Mouse (Mus musculus) stomach, embryonic 14.5 days (tissue): ENCODE data around the gene Myadm. TPM values are rescaled to one million over a fixed set of nuclear protein-coding genes. Genes with fewer than 3 reads are reported as not detected.

ENCODE experiments used
- ATAC-seq: fragments of 200-750 bp; cut with Nextera tagmentation; 2 replicates; pipeline ENCODE4 v1.8.0; 2017; ENCODE audit warnings: low read depth, moderate TSS enrichment; ENCODE audit not compliant: insufficient number of reproducible peaks, insufficient read depth, low FRiP score
- H3K27ac ChIP-seq: fragments of 300-500 bp; sonication (generic); 2 replicates; pipeline ENCODE4 v1.5.1; 2014; ENCODE audit warnings: mild to moderate bottlenecking, low read length, moderate library complexity, mixed read lengths
- H3K27me3 ChIP-seq: fragments of 300-500 bp; sonication (generic); 2 replicates; pipeline ENCODE4 v1.6.1; 2014; ENCODE audit warnings: low read length, control low read depth, mixed read lengths; ENCODE audit not compliant: control insufficient read depth, insufficient read depth
- H3K36me3 ChIP-seq: fragments of 300-500 bp; sonication (generic); 2 replicates; pipeline ENCODE4 v1.6.1; 2014; ENCODE audit warnings: mild to moderate bottlenecking, control low read depth, low read length, moderate library complexity, mixed read lengths; ENCODE audit not compliant: control insufficient read depth, insufficient read depth
- H3K4me1 ChIP-seq: fragments of 300-500 bp; sonication (generic); 2 replicates; pipeline ENCODE4 v1.6.1; 2014; ENCODE audit warnings: low read length, control low read depth, mixed read lengths; ENCODE audit not compliant: control insufficient read depth, insufficient read depth
- H3K4me2 ChIP-seq: fragments of 300-500 bp; sonication (generic); replicated peaks from 2 replicates; pipeline ENCODE4 v1.6.1; 2014; ENCODE audit warnings: low read depth, low read length, control low read depth
- H3K4me3 ChIP-seq: fragments of 300-500 bp; sonication (generic); 2 replicates; pipeline ENCODE4 v1.5.1; 2014; ENCODE audit warnings: low read depth, low read length, control low read depth
- H3K9ac ChIP-seq: fragments of 300-500 bp; sonication (generic); replicated peaks from 2 replicates; pipeline ENCODE4 v1.6.1; 2014; ENCODE audit warnings: low read depth, mild to moderate bottlenecking, control low read depth, low read length, moderate library complexity, mixed read lengths
- H3K9me3 ChIP-seq: fragments of 300-500 bp; sonication (generic); 2 replicates; pipeline ENCODE4 v1.6.1; 2016; ENCODE audit warnings: low read depth, low read length, control low read depth; ENCODE audit not compliant: control insufficient read depth
- WGBS: fragments of 180-500 bp; shearing (Covaris S2); extraction: QIAGEN DNeasy Blood & Tissue Kit; methylation state at CpG from one replicate; pipeline ENCODE4 v1.1.7; 2014; 5-methylcytosine and 5-hydroxymethylcytosine counted together
- polyA plus RNA-seq: library from polyadenylated mRNA; unstranded; fragments of >200 nt; fragmentation: Nextera tagmentation; extraction: Ambion mirVana; gene quantifications from 2 replicates; pipeline ENCODE4 v1.2.1, GENCODE M21; 2014

Gene Myadm
- polyA plus RNA-seq, 1 experiment from 2014 or later, result 204 TPM

GRCm38 (mm10) chr7:3314121-3314520 lies 25.2 kb downstream of the Myadm start:
- 0 out of 2 replicates have a peak, but pooled peaks cover 4% of the 10 kb centered on the region for H3K9me3 ChIP-seq
- no peak overlapping the region for H3K4me3 ChIP-seq
- no peak overlapping the region for H3K27ac ChIP-seq
- H3K36me3 ChIP-seq, result no peaks in the 10 kb centered on the region
- H3K27me3 ChIP-seq, result no peaks in the 10 kb centered on the region
- 68% methylated on average over 5 of the region's 5 CpGs for WGBS
- H3K4me2 ChIP-seq, result no peak overlapping the region
- no peak overlapping the region for H3K9ac ChIP-seq
- ATAC-seq, result no peak
- no peaks in the 10 kb centered on the region for H3K4me1 ChIP-seq

DNA sequence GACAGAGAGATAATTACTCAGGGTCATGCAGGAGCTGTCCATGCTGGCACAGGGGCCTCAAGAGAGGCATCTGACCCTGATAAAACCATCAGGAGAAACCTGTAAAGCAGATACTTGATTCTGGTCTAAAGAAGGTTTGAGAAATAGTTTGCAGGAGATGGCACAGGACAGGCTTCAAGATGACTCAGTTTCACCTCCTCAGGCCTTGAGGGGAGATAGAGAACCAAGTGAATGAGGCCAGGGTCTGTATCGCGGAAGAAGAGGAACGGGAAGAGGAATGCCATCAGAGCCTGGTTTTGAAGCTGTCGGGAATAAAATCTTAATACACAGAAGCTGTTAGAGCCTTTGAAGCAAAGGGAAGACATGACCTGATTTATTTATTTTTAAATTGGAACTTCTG lies 28.8 kb downstream of the Myadm start:
- Histone ChIP-seq H3K9ac (no peak overlapping the region), H3K27ac (no peak overlapping the region), H3K4me2 (no peak overlapping the region), H3K27me3 (no peaks in the 10 kb centered on the region), H3K36me3 (no peaks in the 10 kb centered on the region), H3K4me1 (no peaks in the 10 kb centered on the region), H3K9me3 (no peaks in the 10 kb centered on the region), H3K4me3 (no peak overlapping the region)
- ATAC-seq, result no peak
- WGBS, result 42% methylated on average over 4 of the region's 4 CpGs

- ATAC-seq, result no peak
- Histone ChIP-seq H3K9ac (no peak overlapping the region), H3K4me1 (no peaks in the 10 kb centered on the region), H3K4me3 (no peak overlapping the region), H3K4me2 (no peak overlapping the region), H3K36me3 (no peaks in the 10 kb centered on the region), H3K27me3 (no peaks in the 10 kb centered on the region), H3K27ac (no peak overlapping the region), H3K9me3 (no peaks in the 10 kb centered on the region)
- WGBS, result 72% methylated on average over 3 of the region's 3 CpGs
These were observed 32.0 kb downstream of the Myadm start for GRCm38 (mm10) chr7:3320856-3321255.

DNA sequence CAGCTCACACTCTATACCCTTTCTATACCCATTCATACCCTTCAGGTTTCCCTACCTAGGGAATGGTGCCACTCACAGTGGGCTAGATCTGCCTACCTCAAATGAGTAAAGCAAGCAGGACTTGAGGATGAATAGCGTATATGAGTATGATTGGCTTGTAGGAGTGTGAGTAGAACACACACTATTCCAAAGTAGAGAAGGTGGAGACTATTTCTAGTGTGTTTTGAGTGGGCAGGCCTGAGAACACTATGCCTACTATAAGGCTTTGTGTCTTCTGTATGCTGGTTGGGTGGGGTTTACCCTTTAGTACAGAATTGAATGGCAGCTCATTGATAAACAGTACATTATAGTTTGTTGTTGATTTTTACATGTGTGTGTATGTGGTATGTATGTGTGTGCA lies 34.9 kb downstream of the Myadm start:
- H3K9me3 ChIP-seq, result no peaks in the 10 kb centered on the region
- H3K4me2 ChIP-seq, result no peak overlapping the region
- 83% methylated on average over 1 of the region's 1 CpGs for WGBS
- no peaks in the 10 kb centered on the region for H3K36me3 ChIP-seq
- H3K4me3 ChIP-seq, result no peak overlapping the region
- H3K4me1 ChIP-seq, result no peaks in the 10 kb centered on the region
- no peak overlapping the region for H3K9ac ChIP-seq
- no peaks in the 10 kb centered on the region for H3K27me3 ChIP-seq
- no peak for ATAC-seq
- H3K27ac ChIP-seq, result no peak overlapping the region

GRCm38 (mm10) chr7:3327961-3328360 lies 39.1 kb downstream of the Myadm start:
- Histone ChIP-seq H3K4me1 (no peaks in the 10 kb centered on the region), H3K9ac (no peak overlapping the region), H3K27ac (no peak overlapping the region), H3K4me3 (no peak overlapping the region), H3K9me3 (no peaks in the 10 kb centered on the region), H3K4me2 (no peak overlapping the region), H3K27me3 (no peaks in the 10 kb centered on the region), H3K36me3 (no peaks in the 10 kb centered on the region)
- ATAC-seq, result no peak
- 59% methylated on average over 4 of the region's 4 CpGs for WGBS

DNA sequence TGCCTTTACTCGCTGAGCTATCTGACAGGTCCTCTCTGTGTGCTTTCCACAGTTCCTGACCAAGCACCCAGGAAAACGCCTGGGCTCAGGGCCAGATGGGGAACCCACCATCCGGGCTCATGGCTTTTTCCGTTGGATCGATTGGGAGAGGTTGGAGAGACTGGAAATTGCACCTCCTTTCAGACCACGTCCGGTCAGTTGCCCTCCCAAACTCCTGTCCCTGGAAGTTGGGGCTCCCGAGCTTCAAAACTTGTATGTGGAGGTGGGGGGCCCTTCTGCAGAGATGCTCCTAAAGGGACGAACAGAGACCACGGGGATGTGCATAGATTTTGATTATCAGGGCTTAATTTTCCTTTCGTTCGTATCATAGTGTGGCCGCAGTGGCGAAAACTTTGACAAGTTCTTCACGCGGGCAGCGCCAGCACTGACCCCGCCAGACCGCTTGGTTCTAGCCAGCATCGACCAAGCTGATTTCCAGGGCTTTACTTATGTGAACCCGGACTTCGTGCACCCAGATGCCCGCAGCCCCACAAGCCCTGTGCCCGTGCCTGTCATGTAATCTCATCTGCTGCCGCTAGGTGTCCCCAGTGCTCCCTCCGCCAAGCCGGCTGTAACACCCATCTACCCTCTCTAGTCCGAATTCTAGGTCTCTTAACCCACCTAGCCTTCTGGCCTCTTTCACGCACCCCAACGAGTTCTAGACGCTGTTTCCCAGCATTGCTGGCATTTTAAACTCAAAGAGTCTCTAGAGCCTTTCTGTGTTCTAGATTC lies 41.1 kb downstream of the Myadm start:
- Histone ChIP-seq H3K9ac (no peak overlapping the region), H3K4me2 (peak overlapping the region; percentile 35), H3K27me3 (no peaks in the 10 kb centered on the region), H3K36me3 (no peaks in the 10 kb centered on the region), H3K27ac (no peak overlapping the region), H3K9me3 (no peaks in the 10 kb centered on the region), H3K4me1 (no peaks in the 10 kb centered on the region), H3K4me3 (no peak overlapping the region)
- 19% methylated on average over 31 of the region's 31 CpGs for WGBS
- ATAC-seq, result no peak

- Histone ChIP-seq H3K9ac (no peak overlapping the region), H3K36me3 (no peaks in the 10 kb centered on the region), H3K4me2 (peak overlapping the region; percentile 49), H3K27me3 (no peaks in the 10 kb centered on the region), H3K9me3 (no peaks in the 10 kb centered on the region), H3K27ac (peak overlapping the region; percentile 91; the same call in 1 of the 2 replicates), H3K4me3 (peak overlapping the region; percentile 39; the same call in 1 of the 2 replicates), H3K4me1 (no peaks in the 10 kb centered on the region)
- WGBS, result 44% methylated on average over 6 of the region's 6 CpGs
- no peak for ATAC-seq
These were observed 42.3 kb downstream of the Myadm start for GRCm38 (mm10) chr7:3331171-3331570.

DNA sequence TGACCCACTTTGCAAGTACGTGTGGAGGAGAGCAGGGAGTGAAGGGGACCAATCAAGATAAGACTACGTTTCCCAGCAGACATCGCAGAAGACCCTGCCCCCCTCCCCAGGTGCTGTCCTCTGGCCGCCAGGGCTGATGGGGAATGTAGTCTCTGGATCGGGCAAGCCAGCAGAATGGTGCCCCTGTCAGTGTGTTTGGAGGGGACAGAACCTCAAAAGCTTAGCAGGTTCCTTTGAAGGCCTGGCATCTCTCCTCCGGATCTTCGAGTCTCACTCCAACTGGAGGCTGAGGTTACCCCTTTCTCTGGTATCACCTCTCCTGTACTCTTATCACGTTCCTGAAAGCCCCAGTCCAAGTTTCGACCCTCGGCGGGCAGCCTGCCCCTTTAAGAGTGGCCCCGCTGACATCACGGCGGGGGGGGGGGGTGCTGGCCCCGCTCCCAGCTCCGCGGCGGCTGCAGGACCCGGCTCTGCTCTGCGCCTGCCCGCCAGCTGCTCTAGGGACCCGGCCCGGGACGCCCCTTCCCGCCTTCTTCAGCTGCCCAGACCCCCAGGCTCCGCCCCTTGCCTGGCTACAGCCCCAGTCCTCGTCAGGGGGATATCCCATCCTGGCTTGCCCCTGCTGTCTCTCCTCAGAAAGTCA lies 42.8 kb downstream of the Myadm start:
- peak overlapping the region; percentile 49 for H3K4me2 ChIP-seq
- H3K9ac ChIP-seq, result no peak overlapping the region; the same call in 1 of the 2 replicates
- H3K27ac ChIP-seq, result peak overlapping the region; percentile 91
- H3K27me3 ChIP-seq, result no peaks in the 10 kb centered on the region
- H3K9me3 ChIP-seq, result no peaks in the 10 kb centered on the region
- peak; percentile 93 for ATAC-seq
- no peaks in the 10 kb centered on the region for H3K36me3 ChIP-seq
- peak overlapping the region; percentile 39 for H3K4me3 ChIP-seq
- WGBS, result 1% methylated on average over 26 of the region's 27 CpGs
- H3K4me1 ChIP-seq, result no peaks in the 10 kb centered on the region
